Mouse (Mus musculus) brain, embryonic 14.5 days (tissue): Measurements from ENCODE around the gene Tnfrsf9.

Experiments
- CTCF ChIP-seq: fragments of 200-500 bp; IDR thresholded peaks from 2 replicates; pipeline ENCODE4 v1.5.1; 2012; ENCODE audit warnings: inconsistent platforms, mild to moderate bottlenecking, moderate library complexity, borderline replicate concordance; ENCODE audit not compliant: insufficient read depth, insufficient read length; ENCODE audit errors: extremely low read depth
- POLR2A ChIP-seq: fragments of 200-500 bp; IDR thresholded peaks from 2 replicates; pipeline ENCODE4 v1.6.1; 2012; ENCODE audit warnings: mild to moderate bottlenecking, inconsistent platforms, borderline replicate concordance; ENCODE audit not compliant: poor library complexity, insufficient read depth, insufficient read length, severe bottlenecking; ENCODE audit errors: extremely low read depth

GRCm38 (mm10) chr4:150968956-150969355 is 54.6 kb downstream of the Tnfrsf9 start:
- TF ChIP-seq CTCF (no peak), POLR2A (no peak)
